Mouse (Mus musculus) Patski (cell line): ENCODE measurements at regions not wholly inside any gene's neighbourhood (a gene's known extent, or its start where the extent isn't known, plus 50 kb on each side); places are given as distances from the start of the nearest gene placed in this dataset.
"Not testable (repeated sequence)": the region's sequence is repeated elsewhere in the genome, so short reads cannot be mapped to it uniquely, and the experiment has no call there.

Source experiments
- ATAC-seq: fragments of 100-300 bp; one replicate; pipeline ENCODE4 v1.8.0; 2021
- CTCF ChIA-PET: fragments of 350-600 bp; sonication (Branson Sonifier 250); formaldehyde crosslinking; loops from one replicate; lab custom pipeline; 2022; ENCODE audit warnings: inconsistent platforms; lab: Charles Lee
- POLR2A ChIA-PET: fragments of 350-600 bp; sonication (Branson Sonifier 250); formaldehyde crosslinking; loops from one replicate; lab custom pipeline; 2022; ENCODE audit warnings: antibody characterized with exemption, inconsistent platforms; lab: Charles Lee
- DNase-seq: peaks from one replicate; pipeline ENCODE4 v3.0.0-alpha.2; 2011; ENCODE audit warnings: low read depth, low spot score
- H3K27me3 ChIP-seq: fragments of 371-371 bp; one replicate; pipeline ENCODE4 v1.5.1; 2021
- CTCF ChIP-seq: fragments of 100-300 bp; IDR thresholded peaks from one replicate; pipeline ENCODE4 v1.5.1; 2021
- in situ Hi-C: fragments of 300-500 bp; cut with MboI; formaldehyde crosslinking; loops from 3 replicates; pipeline ENCODE4 v1.11.1; 2018; ENCODE audit warnings: low pct_unique_long_range_greater_than_20kb, mixed read lengths

- TF ChIP-seq CTCF = no peak
- no peak for DNase-seq
- ChIA-PET CTCF (no interaction called here), POLR2A (no interaction called here)
- H3K27me3 ChIP-seq = no peaks in the 10 kb centered on the region
- in situ Hi-C loops = no loop called here
- no peak for ATAC-seq
Measured at GRCm38 (mm10) chr6:16365450-16365849, 532.8 kb downstream of the Tfec start.

GRCm38 (mm10) chr6:16362057-16362456, 536.2 kb downstream of the Tfec start:
- in situ Hi-C loops = no loop called here
- DNase-seq = no peak
- CTCF ChIA-PET = no interaction called here

GRCm38 (mm10) chr6:16359881-16360711, 538.1 kb downstream of the Tfec start:
- CTCF ChIA-PET, in situ Hi-C loops, POLR2A ChIA-PET, H3K27me3 ChIP-seq, ATAC-seq, DNase-seq: not testable (repeated sequence)

More at GRCm38 (mm10) chr6:16362057-16362456, 536.2 kb downstream of the Tfec start:
- no peaks in the 10 kb centered on the region for H3K27me3 ChIP-seq
- TF ChIP-seq CTCF = no peak
- POLR2A ChIA-PET = no interaction called here
- ATAC-seq = no peak

GRCm38 (mm10) chr6:16359464-16359863, 538.8 kb downstream of the Tfec start:
- DNase-seq (no peak), ATAC-seq (no peak)
- ChIA-PET POLR2A (no interaction called here), CTCF (no interaction called here)
- H3K27me3 ChIP-seq = no peaks in the 10 kb centered on the region
- in situ Hi-C loops = no loop called here
- no peak for TF ChIP-seq CTCF

GRCm38 (mm10) chr6:16333638-16334037, 564.6 kb downstream of the Tfec start:
- in situ Hi-C loops = no loop called here
- no peak for ATAC-seq
- ChIA-PET CTCF (interaction anchor here (0.8 kb wide), 1 partner anchor 11 kb away, joined by 3 read pairs; no protein-coding TSS in a partner anchor), POLR2A (no interaction called here)
- H3K27me3 ChIP-seq = peaks cover 47% of the 10 kb centered on the region
- no peak for TF ChIP-seq CTCF
- DNase-seq = no peak

GRCm38 (mm10) chr6:16314305-16315010, 583.8 kb downstream of the Tfec start:
- DNase-seq (no peak), ATAC-seq (no peak)
- POLR2A ChIA-PET = no interaction called here
- in situ Hi-C loops = no loop called here
- CTCF ChIA-PET = no interaction called here
- H3K27me3 ChIP-seq = peaks cover 30% of the 10 kb centered on the region
- no peak for TF ChIP-seq CTCF

GRCm38 (mm10) chr6:16312915-16313314, 585.3 kb downstream of the Tfec start:
- ATAC-seq (no peak), DNase-seq (no peak)
- in situ Hi-C loops = no loop called here
- no peak for TF ChIP-seq CTCF
- peaks cover 23% of the 10 kb centered on the region for H3K27me3 ChIP-seq
- ChIA-PET CTCF (no interaction called here), POLR2A (no interaction called here)

- no peak for TF ChIP-seq CTCF
- no peak for ATAC-seq
- no peak for DNase-seq
- in situ Hi-C loops = no loop called here
- CTCF ChIA-PET = no interaction called here
- POLR2A ChIA-PET = no interaction called here
- H3K27me3 ChIP-seq = peaks cover 5% of the 10 kb centered on the region
Measured at GRCm38 (mm10) chr6:16283328-16284072, 563.0 kb downstream of the Mdfic start.

GRCm38 (mm10) chr6:16281938-16282337, 561.5 kb downstream of the Mdfic start:
- ATAC-seq = no peak
- in situ Hi-C loops = no loop called here
- ChIA-PET CTCF (no interaction called here), POLR2A (no interaction called here)
- DNase-seq = no peak
- TF ChIP-seq CTCF = no peak
- H3K27me3 ChIP-seq = no peaks in the 10 kb centered on the region
